Mouse (Mus musculus) monocyte, adult 2 months (primary cell): ENCODE data around the gene Zfp462.

Experiments
- DNase-seq, 2 experiments: peaks; one replicate each; pipeline ENCODE4 v3.0.0; 2022; ENCODE audit warnings: low spot score in 2 of 2, low read depth in 1 of 2

The Zfp462 gene

DNA sequence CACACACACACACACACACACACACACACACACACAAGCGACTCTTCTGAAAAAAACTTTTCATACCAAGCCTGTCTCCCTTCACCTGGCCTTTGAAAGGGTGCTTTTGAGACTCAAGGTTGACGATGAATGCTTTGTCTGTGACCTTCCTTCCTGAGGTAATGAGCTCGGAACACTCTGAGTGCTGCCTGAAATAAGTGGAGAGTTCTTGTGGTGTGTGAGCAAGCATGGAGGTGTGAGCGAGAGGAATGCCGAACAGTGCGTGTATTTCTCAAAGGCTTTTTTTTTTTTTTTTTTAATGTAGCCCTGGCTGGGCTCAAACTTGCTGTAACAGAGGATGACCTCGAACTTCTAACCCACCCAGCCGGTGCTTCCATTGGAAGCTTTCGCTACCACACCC is 156.8 kb downstream of the Zfp462 start:
- DNase-seq, result no peak

DNA sequence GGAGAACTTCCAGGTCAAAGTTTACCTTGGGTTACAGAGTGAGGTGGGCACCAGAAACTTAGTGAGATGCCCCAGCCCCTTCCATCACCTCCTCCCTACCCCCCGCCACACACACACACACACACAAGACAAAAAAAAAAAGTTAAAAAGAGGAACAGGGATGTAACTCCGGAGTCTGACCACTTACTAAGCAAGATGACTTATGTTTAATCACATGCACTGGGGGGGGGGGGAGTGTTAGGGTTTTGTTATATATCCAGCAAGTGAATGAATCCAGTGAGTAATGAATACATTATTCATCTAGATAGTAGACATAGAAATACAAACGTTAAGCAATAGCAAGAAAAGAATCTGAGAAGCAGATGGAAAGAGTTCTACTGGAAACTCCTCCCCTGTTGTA is 157.5 kb downstream of the Zfp462 start:
- DNase-seq, result no peak

DNA sequence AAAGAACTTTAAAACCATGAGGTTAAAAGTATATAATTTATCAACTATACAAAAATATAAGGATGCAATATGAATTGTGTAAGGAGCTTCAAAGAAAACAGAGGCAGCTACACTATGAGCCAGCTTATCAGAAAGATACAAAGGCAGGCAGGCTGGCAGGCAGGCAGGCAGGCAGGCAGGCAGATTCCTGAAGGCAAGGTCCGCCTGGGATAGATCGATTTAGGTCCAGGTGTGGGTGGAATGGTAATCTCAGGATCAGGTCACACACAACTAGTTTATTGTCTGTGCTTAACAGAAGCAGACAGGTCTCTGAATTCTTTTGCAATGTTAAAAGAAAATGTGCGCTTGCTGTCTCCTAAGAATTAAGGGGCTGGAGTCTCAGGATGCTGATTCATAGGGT is 158.7 kb downstream of the Zfp462 start:
- DNase-seq, result no peak

DNA sequence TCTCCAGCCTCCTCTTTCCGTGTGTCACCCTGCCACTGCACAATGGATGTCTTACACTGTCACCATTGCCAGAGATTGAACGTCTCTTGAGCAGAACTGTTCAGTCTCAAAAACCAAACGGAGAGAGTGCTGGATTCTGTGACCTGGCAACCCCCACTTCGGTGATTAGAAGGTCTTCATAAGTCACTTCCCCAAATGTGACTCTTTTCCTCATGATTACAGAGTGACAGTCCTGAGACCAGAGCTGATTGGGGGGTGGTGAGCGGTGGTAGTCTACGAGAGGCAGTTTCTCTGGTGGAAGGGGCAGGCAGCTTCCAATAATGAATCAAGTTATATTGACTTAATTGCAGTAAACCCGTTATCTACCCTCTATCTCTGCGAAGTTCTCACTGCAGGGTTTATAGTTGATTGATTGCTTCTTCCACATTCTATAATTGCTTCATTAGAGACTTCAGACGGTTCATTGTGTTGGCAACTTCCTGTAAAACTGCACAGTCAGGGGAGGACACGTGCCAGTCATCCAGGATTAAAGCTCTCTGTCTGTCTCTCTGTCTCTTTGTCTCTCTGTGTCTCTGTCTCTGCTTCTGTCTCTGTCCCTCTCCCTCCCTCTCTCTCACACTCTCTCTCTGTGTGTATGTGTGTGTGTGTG is 173.1 kb downstream of the Zfp462 start:
- no peak for DNase-seq

DNA sequence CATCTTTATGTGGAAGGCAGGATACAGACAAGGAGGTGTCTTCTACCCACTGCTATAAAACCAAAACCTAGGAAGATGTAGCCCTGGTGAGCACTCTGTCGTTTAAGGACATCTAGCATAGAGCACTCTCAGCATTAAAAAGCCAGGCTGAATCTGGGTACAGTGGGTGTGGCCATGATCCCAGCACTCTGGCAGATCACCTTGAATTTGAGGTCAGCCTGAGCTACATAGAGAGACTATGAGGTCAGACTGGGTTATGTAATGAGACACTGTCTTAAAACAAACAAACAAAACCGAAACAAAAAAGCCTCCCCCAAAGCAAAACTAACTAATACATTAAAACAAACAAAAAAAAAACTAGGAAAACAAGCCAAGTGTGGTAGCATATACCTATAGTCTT is 176.3 kb downstream of the Zfp462 start:
- DNase-seq, result no peak

DNA sequence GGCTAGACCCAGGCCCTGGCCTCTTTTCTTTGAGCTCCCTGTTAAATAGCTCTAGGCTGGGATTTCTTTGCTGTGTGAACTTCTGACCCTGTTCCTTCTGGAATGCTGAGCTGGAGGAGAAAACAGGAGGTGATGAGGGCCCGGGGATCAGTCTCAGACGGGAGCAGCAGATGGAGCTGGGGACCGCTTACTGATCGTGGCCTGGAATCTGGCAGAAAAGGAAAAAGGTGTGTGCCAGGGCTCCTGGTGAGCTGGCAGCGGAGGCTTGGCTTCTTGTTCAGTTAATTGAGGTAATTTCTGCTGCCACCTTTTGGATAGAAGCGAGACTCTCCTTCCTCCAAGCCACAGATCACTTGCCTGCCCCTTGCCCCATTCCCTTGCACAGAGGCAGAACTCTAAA is 177.1 kb downstream of the Zfp462 start:
- no peak for DNase-seq

DNA sequence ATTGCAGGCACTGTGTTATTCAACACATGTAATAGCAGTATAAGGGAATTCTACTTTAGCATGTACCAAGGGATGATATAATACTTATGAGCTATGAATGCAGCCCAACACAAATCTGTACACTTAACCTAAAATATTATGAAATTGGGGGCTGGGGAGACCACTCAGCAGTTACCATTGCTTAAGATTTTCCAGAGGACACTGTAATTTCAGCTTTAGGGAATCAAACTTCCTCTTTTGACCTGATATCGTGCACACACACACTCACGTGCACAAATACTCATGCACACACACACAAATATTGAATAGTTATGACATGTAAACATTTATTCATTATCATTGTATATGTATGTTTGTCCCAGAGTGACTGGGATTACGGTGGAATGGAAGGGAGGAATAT is 179.3 kb downstream of the Zfp462 start:
- no peak for DNase-seq

DNA sequence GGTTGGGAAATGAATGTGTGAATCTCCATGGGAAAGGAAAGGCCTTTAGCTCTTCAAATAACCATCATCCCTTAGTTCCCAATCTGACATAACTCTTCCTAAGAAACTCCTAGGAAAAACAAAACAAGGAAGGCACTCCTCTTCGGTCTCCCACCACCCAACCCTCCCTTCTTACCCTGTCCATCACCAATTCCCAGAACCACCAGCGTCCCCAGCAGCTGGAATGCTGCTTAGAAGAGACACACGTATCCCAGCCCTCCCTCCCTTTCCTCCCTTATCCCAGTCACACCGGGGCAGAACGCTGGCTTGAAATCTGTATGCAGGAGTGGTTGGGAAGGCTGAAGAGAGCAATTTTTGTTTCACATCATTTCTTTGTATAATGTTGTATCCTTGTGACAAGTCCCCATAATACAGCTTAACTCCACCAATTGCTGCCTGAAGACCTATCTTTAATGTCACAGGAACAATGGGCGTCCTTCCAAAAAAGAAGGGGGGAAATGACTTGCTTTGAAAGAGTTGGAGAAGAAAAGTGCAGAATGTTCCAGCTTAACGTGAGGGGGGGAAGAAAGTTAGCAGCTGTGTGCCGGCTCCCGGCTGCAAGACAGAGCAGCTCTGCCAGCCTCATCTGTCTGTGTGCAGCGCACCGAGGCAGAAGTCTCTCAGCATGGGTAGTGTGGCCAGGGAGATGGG is 180.3 kb downstream of the Zfp462 start:
- DNase-seq, result no peak

DNA sequence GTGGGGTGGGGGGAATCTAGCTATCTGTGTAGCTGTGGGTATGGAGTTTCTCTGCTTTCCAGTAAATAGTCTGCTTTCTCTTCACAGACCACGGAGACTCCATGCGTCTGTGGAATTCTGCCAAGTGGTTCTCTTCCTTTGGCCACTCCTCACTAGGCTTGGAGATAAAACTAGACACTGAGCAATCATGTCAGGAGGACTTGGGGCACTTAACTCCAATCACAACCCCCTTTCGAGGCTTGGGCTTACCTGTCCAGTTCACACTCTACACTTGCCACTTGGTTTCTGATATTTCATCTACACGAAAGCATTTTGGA is 180.8 kb downstream of the Zfp462 start:
- no peak for DNase-seq

DNA sequence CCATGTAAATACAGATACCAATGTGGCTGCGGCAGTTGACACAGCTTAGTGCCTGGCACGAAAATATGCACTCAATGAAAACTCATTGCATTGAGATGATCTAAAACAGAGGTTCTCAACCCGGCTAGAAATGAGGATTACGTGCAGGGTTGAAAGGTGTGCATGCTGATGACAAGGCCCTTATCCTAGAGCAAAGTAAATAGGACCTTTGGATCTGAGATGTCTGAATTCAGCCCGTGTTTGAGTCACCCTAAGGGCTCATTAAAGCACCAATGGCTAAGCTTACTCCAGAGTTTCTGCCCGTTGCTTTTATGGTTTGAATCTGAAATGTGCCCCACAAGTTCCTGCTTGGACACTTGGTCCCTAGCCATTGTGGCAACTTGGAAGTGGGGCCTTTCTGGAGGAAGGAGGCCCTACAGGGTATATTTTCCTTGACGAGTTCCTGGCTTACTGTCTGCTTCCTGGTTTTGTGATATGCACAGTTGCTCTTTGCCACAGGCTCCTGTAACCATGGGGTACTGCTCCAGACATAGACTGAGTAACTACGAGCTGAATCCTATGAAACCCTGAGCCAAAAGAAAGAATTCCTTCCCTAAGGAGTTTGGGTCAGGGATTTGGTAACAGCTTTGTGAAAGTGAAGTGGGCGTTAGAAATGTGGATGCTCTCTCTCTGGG is 182.5 kb downstream of the Zfp462 start:
- no peak for DNase-seq

DNA sequence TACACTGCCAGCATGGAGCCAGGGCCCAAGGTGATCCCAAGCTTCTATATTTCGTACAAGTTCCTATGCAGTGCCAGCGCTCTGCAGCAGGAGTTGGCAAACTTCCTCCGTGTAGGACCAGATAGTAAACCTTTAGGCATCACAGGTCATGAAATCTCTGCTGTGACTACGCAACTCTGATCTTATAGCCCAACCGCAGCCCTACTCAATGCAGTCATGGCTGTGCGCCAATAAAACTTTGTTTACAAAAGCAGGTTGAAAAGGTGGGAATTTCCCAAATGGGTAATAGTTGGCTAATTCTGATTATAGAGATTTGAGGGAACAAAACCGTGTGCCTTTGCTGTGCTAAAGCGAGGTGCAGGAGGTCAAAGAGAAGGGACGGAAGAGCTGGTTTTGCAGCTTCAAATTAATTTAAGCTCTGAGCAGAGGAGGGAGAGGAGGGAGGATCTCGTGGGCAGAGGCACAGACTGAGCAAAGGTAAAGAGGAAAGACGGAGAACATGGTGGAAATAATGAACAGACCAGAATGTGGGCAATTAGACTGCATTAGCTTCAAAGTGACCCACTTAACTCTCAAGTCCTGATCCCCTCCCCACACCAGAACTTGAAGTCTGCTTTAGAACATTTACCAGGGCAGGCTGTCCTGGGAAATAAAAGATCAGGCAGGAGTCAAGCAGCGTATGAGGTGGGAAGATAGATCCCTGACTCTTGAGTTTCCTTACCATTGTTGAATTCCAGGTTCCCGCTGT is 183.4 kb downstream of the Zfp462 start:
- DNase-seq, result no peak
